Mouse (Mus musculus): ENCODE data around the gene Pigk.

- TF ChIP-seq CTCF (IDR thresholded peaks at IDR 0.05; ENCODE audit: extremely low read depth, insufficient read depth, insufficient read length, insufficient replicate concordance) = no peak
- no peak for TF ChIP-seq POLR2A (IDR thresholded peaks at IDR 0.05; ENCODE audit: low read depth, low read length)
These were observed 4.0 kb upstream of the Pigk start for GRCm38 (mm10) chr3:152709936-152710335.

Measured in spleen, adult 2 months (tissue).